Mouse (Mus musculus): ENCODE data around the gene Gas8. TPM values are rescaled to one million over a fixed set of nuclear protein-coding genes. Genes with fewer than 3 reads are reported as not detected.
"Not testable (repeated sequence)": the region's sequence is repeated elsewhere in the genome, so short reads cannot be mapped to it uniquely, and the experiment has no call there.

Gas8 gene
- polyA plus RNA-seq (2012; rRNA removed), result 9.7 and 9.9 TPM in 2 replicates

DNA sequence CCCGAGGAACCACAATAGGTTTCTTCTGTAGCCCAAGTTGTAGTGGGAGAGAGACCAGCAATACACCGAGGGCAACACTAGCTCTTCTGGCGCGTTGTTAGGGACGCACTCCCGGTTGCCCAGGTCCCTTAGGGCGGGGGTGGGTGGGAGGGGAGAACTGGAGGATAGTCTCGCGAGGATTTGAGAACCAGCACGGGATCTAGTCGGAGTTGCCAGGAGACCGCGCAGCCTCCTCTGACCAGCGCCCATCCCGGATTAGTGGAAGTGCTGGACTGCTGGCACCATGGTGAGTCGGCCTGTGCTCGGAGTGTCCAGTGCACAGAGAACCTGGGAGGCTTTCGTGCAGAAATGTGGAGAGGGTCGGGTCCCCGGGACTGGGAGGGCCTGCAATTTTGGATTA, at the start of gene Gas8:
TSS of gene Gas8 (plus strand) at position 168 of the 400 bp plus-strand sequence.
- Histone ChIP-seq H3K4me3 (ENCODE audit: control insufficient read depth, insufficient read depth, low read length) (peak within 1 kb of the TSS; percentile 93), H3K27me3 (ENCODE audit: control insufficient read depth, insufficient read depth, low read length) (peaks cover 11% of the 10 kb centered on the region; the same call in 1 of the 2 replicates), H3K27ac (ENCODE audit: control insufficient read depth, insufficient read depth, low read length) (no peak within 1 kb of the TSS), H3K4me1 (replicated peaks; ENCODE audit: control insufficient read depth, insufficient read depth, low read length) (peaks cover 21% of the 10 kb centered on the region), H3K36me3 (ENCODE audit: control insufficient read depth, insufficient read depth, low read length) (0 out of 2 replicates have a peak, but pooled peaks cover 4% of the 10 kb centered on the region)
- no peak for TF ChIP-seq POLR2A (IDR thresholded peaks at IDR 0.05; ENCODE audit: control insufficient read depth, extremely low read depth, insufficient read depth, low read length, poor library complexity)
- TF ChIP-seq CTCF (IDR thresholded peaks at IDR 0.05; ENCODE audit: borderline replicate concordance, control insufficient read depth, extremely low read depth, insufficient read depth, low read length, poor library complexity), result no peak
- WGBS, result under 1% methylated on average over 20 of the region's 20 CpGs
- peak; percentile 84 for DNase-seq

DNA sequence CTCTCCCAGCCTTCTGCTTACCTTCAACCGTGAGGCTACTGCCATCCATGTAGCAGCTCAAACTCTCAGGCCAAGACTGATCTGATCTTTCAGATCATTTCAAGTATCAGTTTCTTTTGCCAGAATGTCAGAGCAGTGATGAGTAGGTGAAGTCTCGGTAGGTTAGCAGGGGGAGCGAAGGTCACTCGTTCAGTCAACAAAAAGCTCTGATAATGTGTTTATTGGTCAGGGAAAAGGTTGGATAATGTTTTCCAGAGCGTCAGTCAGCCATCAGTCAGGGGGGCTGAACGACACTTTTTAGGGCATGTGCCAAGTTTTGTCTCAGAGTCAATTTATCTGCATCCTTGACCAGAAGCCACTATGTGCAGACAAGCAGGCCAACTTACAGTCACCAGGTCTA, 45.6 kb upstream of the Gas8 start:
- not testable (repeated sequence) for H3K27ac ChIP-seq (ENCODE audit: control insufficient read depth, insufficient read depth, low read length); DNase-seq; H3K36me3 ChIP-seq (ENCODE audit: control insufficient read depth, insufficient read depth, low read length); H3K4me3 ChIP-seq (ENCODE audit: control insufficient read depth, insufficient read depth, low read length); H3K27me3 ChIP-seq (ENCODE audit: control insufficient read depth, insufficient read depth, low read length)
- WGBS, result 96% methylated on average over 6 of the region's 6 CpGs
- peaks cover 16% of the 10 kb centered on the region for H3K4me1 ChIP-seq (replicated peaks; ENCODE audit: control insufficient read depth, insufficient read depth, low read length)

DNA sequence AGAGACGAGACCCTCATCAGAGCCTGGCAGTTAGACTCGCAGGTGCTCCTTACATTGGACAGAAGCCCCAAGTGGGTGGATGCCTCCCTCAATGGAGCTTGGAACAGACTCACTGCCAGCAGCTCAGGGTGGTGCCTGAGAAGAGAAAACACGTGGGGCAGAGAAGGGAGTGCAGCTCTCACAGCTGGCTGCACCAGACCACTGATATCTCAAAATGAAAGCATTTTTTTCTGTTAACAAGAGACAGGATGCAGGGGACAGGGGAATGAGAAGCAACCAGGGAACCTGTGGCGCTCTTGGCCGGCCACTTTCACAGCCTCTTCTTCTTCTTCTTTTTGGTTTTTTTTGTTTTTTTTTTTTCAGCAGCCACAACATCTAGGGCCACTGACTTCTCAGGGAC, 44.1 kb upstream of the Gas8 start:
- not testable (repeated sequence) for DNase-seq; H3K27ac ChIP-seq (ENCODE audit: control insufficient read depth, insufficient read depth, low read length); H3K36me3 ChIP-seq (ENCODE audit: control insufficient read depth, insufficient read depth, low read length); H3K4me3 ChIP-seq (ENCODE audit: control insufficient read depth, insufficient read depth, low read length); H3K27me3 ChIP-seq (ENCODE audit: control insufficient read depth, insufficient read depth, low read length)
- WGBS, result 7% methylated on average over 5 of the region's 5 CpGs
- peaks cover 24% of the 10 kb centered on the region for H3K4me1 ChIP-seq (replicated peaks; ENCODE audit: control insufficient read depth, insufficient read depth, low read length)

DNA sequence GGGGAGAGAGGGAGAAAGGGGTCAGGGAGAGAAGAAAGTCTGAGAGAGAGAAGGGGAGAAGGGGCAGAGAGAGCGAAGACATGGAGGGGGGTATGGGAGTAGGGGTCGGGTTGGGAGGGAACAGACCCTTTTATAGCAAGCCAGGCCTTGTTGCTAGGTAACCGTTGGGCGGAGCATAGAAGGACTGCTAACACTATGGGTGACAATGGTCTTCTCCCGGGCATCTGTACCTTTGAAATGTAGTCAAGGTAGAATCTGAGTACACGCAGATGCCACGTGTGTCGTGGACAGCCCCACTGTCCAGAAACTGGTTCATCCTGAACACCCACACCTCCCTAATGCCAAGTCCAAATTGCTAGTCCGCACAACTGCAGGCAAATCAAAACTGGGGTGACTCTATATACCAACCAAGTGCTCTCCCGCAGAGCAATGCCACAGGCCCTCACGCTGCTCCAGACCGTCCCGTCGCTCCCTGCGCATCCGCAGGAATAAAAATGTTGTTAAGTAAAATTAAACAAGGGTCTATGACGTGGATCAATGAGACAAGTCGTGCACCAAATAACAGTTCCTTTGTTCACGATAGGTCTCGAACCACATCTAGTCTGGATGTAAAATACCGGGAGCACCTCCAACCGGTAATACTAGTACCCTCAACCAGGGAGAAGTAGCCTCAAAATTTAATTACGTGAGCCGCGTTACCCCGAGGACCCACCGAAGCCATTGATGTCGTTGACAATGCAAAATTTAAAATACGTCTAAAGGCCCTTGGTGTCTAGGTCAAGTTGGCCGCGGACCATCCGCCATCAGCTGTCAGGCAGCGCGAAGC, 41.5 kb upstream of the Gas8 start:
- peak; percentile 11 for DNase-seq
- H3K4me1 ChIP-seq (replicated peaks; ENCODE audit: control insufficient read depth, insufficient read depth, low read length), result peaks cover 24% of the 10 kb centered on the region

DNA sequence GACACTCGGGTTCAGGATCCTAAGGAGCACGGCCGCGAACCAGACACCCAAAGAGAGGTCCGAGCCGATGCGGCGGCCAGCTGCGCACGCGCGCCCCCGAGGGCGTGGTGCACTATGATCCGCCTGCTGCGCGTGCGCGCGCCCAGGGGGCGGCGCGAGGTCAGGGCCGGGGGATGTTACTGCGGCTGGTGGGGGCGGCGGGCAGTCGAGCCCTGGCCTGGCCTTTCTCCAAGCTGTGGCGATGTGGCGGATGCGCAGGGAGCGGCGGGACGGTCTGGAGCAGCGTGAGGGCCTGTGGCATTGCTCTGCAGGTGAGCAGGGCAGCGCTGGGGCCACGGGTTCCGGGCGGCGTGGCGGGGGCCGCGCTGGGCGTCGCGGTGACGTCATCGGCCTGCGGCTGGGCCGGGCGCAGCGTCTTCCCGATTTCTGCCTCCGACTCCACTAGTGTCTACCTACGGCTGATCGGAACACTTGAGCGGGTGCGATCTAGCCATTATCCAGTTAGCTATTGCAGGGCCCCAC, 40.8 kb upstream of the Gas8 start, which contains the start of gene Afg3l1:
TSS of gene Afg3l1 (plus strand) at position 167 of the 522 bp plus-strand sequence.
- peaks cover 24% of the 10 kb centered on the region for H3K4me1 ChIP-seq (replicated peaks; ENCODE audit: control insufficient read depth, insufficient read depth, low read length)
- under 1% methylated on average over 58 of the region's 58 CpGs for WGBS
- TF ChIP-seq POLR2A (IDR thresholded peaks at IDR 0.05; ENCODE audit: control insufficient read depth, extremely low read depth, insufficient read depth, low read length, poor library complexity) (peak; percentile 70), CTCF (IDR thresholded peaks at IDR 0.05; ENCODE audit: borderline replicate concordance, control insufficient read depth, extremely low read depth, insufficient read depth, low read length, poor library complexity) (peak; percentile 72; the same call in 1 of the 2 replicates)
- H3K36me3 ChIP-seq (ENCODE audit: control insufficient read depth, insufficient read depth, low read length), result 0 out of 2 replicates have a peak, but pooled peaks cover 6% of the 10 kb centered on the region
- H3K4me3 ChIP-seq (ENCODE audit: control insufficient read depth, insufficient read depth, low read length), result peak within 1 kb of the TSS; percentile 66
- DNase-seq, result peak; percentile 92
- H3K27ac ChIP-seq (ENCODE audit: control insufficient read depth, insufficient read depth, low read length), result no peak within 1 kb of the TSS
- H3K27me3 ChIP-seq (ENCODE audit: control insufficient read depth, insufficient read depth, low read length), result no peaks in the 10 kb centered on the region

More for the DNA sequence above, 41.5 kb upstream of the Gas8 start:
- Histone ChIP-seq H3K36me3 (ENCODE audit: control insufficient read depth, insufficient read depth, low read length) (0 out of 2 replicates have a peak, but pooled peaks cover 4% of the 10 kb centered on the region), H3K27ac (ENCODE audit: control insufficient read depth, insufficient read depth, low read length) (no peak overlapping the region), H3K4me3 (ENCODE audit: control insufficient read depth, insufficient read depth, low read length) (peak overlapping the region; percentile 66), H3K27me3 (ENCODE audit: control insufficient read depth, insufficient read depth, low read length) (no peaks in the 10 kb centered on the region)
- TF ChIP-seq CTCF (IDR thresholded peaks at IDR 0.05; ENCODE audit: borderline replicate concordance, control insufficient read depth, extremely low read depth, insufficient read depth, low read length, poor library complexity), result no peak
- no peak for TF ChIP-seq POLR2A (IDR thresholded peaks at IDR 0.05; ENCODE audit: control insufficient read depth, extremely low read depth, insufficient read depth, low read length, poor library complexity)
- 14% methylated on average over 34 of the region's 34 CpGs for WGBS

DNA sequence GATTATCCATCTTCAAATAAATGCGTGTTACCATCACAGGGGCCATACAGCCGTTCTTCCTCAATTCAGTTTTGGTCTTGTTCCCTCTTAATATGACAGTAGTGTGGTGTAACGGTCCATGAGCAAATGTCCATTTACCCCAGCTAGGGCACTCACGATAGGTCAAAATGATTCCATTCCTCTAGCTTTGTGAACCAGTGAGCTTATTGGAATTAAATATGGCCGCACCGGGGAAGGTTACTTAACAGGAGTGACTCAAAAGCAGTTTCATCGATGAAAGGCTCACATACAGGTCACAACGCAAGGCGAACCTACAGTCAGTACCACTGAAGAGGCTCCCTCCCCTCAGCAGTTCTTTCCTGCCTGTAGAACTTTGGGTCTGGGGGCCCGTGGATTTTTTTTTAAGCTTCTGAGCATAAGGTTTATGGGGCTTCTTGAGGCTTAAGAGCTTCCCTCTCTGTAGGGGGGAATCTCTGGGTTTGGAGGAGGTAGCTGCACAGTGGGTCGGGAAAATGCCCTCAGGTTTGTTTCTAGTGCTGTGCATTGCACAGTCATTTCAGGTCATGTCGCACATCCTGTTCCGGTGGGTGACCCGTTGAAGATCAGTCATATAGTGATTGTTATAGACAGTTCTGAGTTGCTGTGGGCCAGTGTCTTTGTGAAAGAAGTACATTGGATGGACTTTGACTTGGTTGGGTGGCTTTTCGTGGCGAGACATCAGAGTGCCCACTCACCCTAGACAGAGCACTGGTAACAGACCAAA, 40.0 kb upstream of the Gas8 start:
- Histone ChIP-seq H3K27ac (ENCODE audit: control insufficient read depth, insufficient read depth, low read length) (no peak overlapping the region), H3K4me3 (ENCODE audit: control insufficient read depth, insufficient read depth, low read length) (peak overlapping the region; percentile 30), H3K4me1 (replicated peaks; ENCODE audit: control insufficient read depth, insufficient read depth, low read length) (peaks cover 24% of the 10 kb centered on the region), H3K27me3 (ENCODE audit: control insufficient read depth, insufficient read depth, low read length) (no peaks in the 10 kb centered on the region), H3K36me3 (ENCODE audit: control insufficient read depth, insufficient read depth, low read length) (0 out of 2 replicates have a peak, but pooled peaks cover 9% of the 10 kb centered on the region)
- 27% methylated on average over 16 of the region's 16 CpGs for WGBS
- no peak for TF ChIP-seq POLR2A (IDR thresholded peaks at IDR 0.05; ENCODE audit: control insufficient read depth, extremely low read depth, insufficient read depth, low read length, poor library complexity)
- TF ChIP-seq CTCF (IDR thresholded peaks at IDR 0.05; ENCODE audit: borderline replicate concordance, control insufficient read depth, extremely low read depth, insufficient read depth, low read length, poor library complexity), result no peak
- no peak for DNase-seq
